Mouse (Mus musculus) megakaryocyte progenitor cell, adult 5-6 weeks (primary cell): ENCODE results near the gene Gm44503. TPM values are rescaled to one million over a fixed set of nuclear protein-coding genes. Genes with fewer than 3 reads are reported as not detected.

Experiments
- ATAC-seq: replicated peaks from 2 replicates; pipeline ENCODE4 v1.8.0; 2016; ENCODE audit warnings: mild to moderate bottlenecking, moderate TSS enrichment, inconsistent platforms; ENCODE audit not compliant: poor library complexity
- total RNA-seq, 2 experiments: library from RNA; stranded (forward) in 1 of 2; stranded (reverse) in 1 of 2; fragments of 157-497, 149-512 nt in 1 of 2; fragments of 200-1000 nt in 1 of 2; gene quantifications; 2 replicates each; pipeline versions ENCODE4 v1.2.3 to v1.2.4; 2015 to 2017

Gm44503 gene
- total RNA-seq, 2 experiments from 2014 or later = not detected

GRCm38 (mm10) chr9:72972984-72973383, 14.3 kb downstream of the Gm44503 start:
- ATAC-seq = no peak

GRCm38 (mm10) chr9:72974734-72975133, 16.1 kb downstream of the Gm44503 start:
- peak; percentile 80 for ATAC-seq

GRCm38 (mm10) chr9:72975242-72975641, 16.6 kb downstream of the Gm44503 start:
- no peak for ATAC-seq

- no peak for ATAC-seq
These were observed 24.4 kb downstream of the Gm44503 start for GRCm38 (mm10) chr9:72983066-72983465.

- peak; percentile 98 for ATAC-seq
These were observed 26.9 kb downstream of the Gm44503 start, which contains the start of the genes Ccpg1os and Ccpg1 for GRCm38 (mm10) chr9:72985250-72986220. TSS of gene Ccpg1os (minus strand) at chr9:72985382. TSS of gene Ccpg1 (plus strand) at chr9:72985429.

GRCm38 (mm10) chr9:72987703-72988102, 29.1 kb downstream of the Gm44503 start:
- no peak for ATAC-seq

- ATAC-seq = no peak
These were observed 30.1 kb downstream of the Gm44503 start for GRCm38 (mm10) chr9:72988706-72989105.

- peak; percentile 64 for ATAC-seq
These were observed 32.8 kb downstream of the Gm44503 start for GRCm38 (mm10) chr9:72991420-72991819.

GRCm38 (mm10) chr9:72992576-72992975, 33.9 kb downstream of the Gm44503 start:
- no peak for ATAC-seq

GRCm38 (mm10) chr9:72996167-72996566, 37.5 kb downstream of the Gm44503 start:
- no peak for ATAC-seq

- ATAC-seq = no peak
These were observed 38.2 kb downstream of the Gm44503 start for GRCm38 (mm10) chr9:72996806-72997205.

- no peak for ATAC-seq
These were observed 41.8 kb downstream of the Gm44503 start for GRCm38 (mm10) chr9:73000487-73000886.

- 0 out of 2 replicates have a peak, but pooled peaks have one; percentile 29 for ATAC-seq
These were observed 42.8 kb downstream of the Gm44503 start for GRCm38 (mm10) chr9:73001314-73002011.

GRCm38 (mm10) chr9:73002177-73002576, 43.5 kb downstream of the Gm44503 start:
- no peak for ATAC-seq

GRCm38 (mm10) chr9:73004076-73004475, 45.4 kb downstream of the Gm44503 start:
- no peak for ATAC-seq

GRCm38 (mm10) chr9:73005106-73005505, 46.5 kb downstream of the Gm44503 start:
- no peak for ATAC-seq

- peak; percentile 52; the same call in 1 of the 2 replicates for ATAC-seq
These were observed 47.5 kb downstream of the Gm44503 start for GRCm38 (mm10) chr9:73006175-73006574.

GRCm38 (mm10) chr9:73008384-73008783, 49.7 kb downstream of the Gm44503 start:
- ATAC-seq = peak; percentile 64

- 0 out of 2 replicates have a peak, but pooled peaks have one; percentile 29 for ATAC-seq
These were observed 54.0 kb downstream of the Gm44503 start for GRCm38 (mm10) chr9:73012629-73013028.

- ATAC-seq = no peak
These were observed 56.1 kb downstream of the Gm44503 start for GRCm38 (mm10) chr9:73014724-73015123.

- ATAC-seq = no peak
These were observed 61.2 kb downstream of the Gm44503 start for GRCm38 (mm10) chr9:73019841-73020240.
